Mouse (Mus musculus): ENCODE results near the gene Fancl. TPM values are rescaled to one million over a fixed set of nuclear protein-coding genes. Genes with fewer than 3 reads are reported as not detected.

Gene Fancl
- polyA plus RNA-seq, 1 experiment from 2014 or later = 12.4 TPM

- WGBS = 63% methylated on average over 1 of the region's 1 CpGs
- no peak overlapping the region for H3K9ac ChIP-seq (replicated peaks; ENCODE audit: low read depth)
- H3K27me3 ChIP-seq (replicated peaks; ENCODE audit: insufficient read depth, low read length) = no peaks in the 10 kb centered on the region
- no peak overlapping the region for H3K4me3 ChIP-seq (ENCODE audit: low read depth, low read length)
- H3K4me2 ChIP-seq (replicated peaks; ENCODE audit: low read depth, low read length) = no peak overlapping the region
- ATAC-seq = no peak
- no peaks in the 10 kb centered on the region for H3K9me3 ChIP-seq (ENCODE audit: low read length)
- H3K4me1 ChIP-seq (ENCODE audit: insufficient read depth, low read depth, low read length) = no peaks in the 10 kb centered on the region
- no peak for TF ChIP-seq CTCF (IDR thresholded peaks at IDR 0.05)
- no peak for TF ChIP-seq EP300 (IDR thresholded peaks at IDR 0.05)
- no peak overlapping the region for H3K27ac ChIP-seq (ENCODE audit: low read length)
- no peak for DNase-seq (ENCODE audit: low spot score)
- no peaks in the 10 kb centered on the region for H3K36me3 ChIP-seq (ENCODE audit: insufficient read depth, low read length)
Observed at GRCm38 (mm10) chr11:26441121-26441520, 55.2 kb downstream of the Fancl start.

- DNase-seq (ENCODE audit: low spot score) (no peak), ATAC-seq (no peak)
- Histone ChIP-seq H3K4me1 (ENCODE audit: insufficient read depth, low read depth, low read length) (no peaks in the 10 kb centered on the region), H3K27me3 (replicated peaks; ENCODE audit: insufficient read depth, low read length) (no peaks in the 10 kb centered on the region), H3K4me3 (ENCODE audit: low read depth, low read length) (no peak overlapping the region), H3K4me2 (replicated peaks; ENCODE audit: low read depth, low read length) (no peak overlapping the region), H3K27ac (ENCODE audit: low read length) (no peak overlapping the region), H3K9ac (replicated peaks; ENCODE audit: low read depth) (no peak overlapping the region), H3K9me3 (ENCODE audit: low read length) (no peaks in the 10 kb centered on the region), H3K36me3 (ENCODE audit: insufficient read depth, low read length) (no peaks in the 10 kb centered on the region)
- no peak for TF ChIP-seq CTCF (IDR thresholded peaks at IDR 0.05)
- TF ChIP-seq EP300 (IDR thresholded peaks at IDR 0.05) = no peak
Observed at GRCm38 (mm10) chr11:26444374-26444773, 58.4 kb downstream of the Fancl start.

- no peak overlapping the region for H3K27ac ChIP-seq (ENCODE audit: low read length)
- H3K4me2 ChIP-seq (replicated peaks; ENCODE audit: low read depth, low read length) = no peak overlapping the region
- no peaks in the 10 kb centered on the region for H3K9me3 ChIP-seq (ENCODE audit: low read length)
- H3K36me3 ChIP-seq (ENCODE audit: insufficient read depth, low read length) = no peaks in the 10 kb centered on the region
- H3K4me1 ChIP-seq (ENCODE audit: insufficient read depth, low read depth, low read length) = no peaks in the 10 kb centered on the region
- H3K4me3 ChIP-seq (ENCODE audit: low read depth, low read length) = no peak overlapping the region
- TF ChIP-seq EP300 (IDR thresholded peaks at IDR 0.05) (no peak), CTCF (IDR thresholded peaks at IDR 0.05) (no peak)
- H3K27me3 ChIP-seq (replicated peaks; ENCODE audit: insufficient read depth, low read length) = no peaks in the 10 kb centered on the region
- H3K9ac ChIP-seq (replicated peaks; ENCODE audit: low read depth) = no peak overlapping the region
- 80% methylated on average over 3 of the region's 3 CpGs for WGBS
- DNase-seq (ENCODE audit: low spot score) = no peak
- ATAC-seq = no peak
Observed at GRCm38 (mm10) chr11:26449789-26450188, 63.9 kb downstream of the Fancl start.

DNA sequence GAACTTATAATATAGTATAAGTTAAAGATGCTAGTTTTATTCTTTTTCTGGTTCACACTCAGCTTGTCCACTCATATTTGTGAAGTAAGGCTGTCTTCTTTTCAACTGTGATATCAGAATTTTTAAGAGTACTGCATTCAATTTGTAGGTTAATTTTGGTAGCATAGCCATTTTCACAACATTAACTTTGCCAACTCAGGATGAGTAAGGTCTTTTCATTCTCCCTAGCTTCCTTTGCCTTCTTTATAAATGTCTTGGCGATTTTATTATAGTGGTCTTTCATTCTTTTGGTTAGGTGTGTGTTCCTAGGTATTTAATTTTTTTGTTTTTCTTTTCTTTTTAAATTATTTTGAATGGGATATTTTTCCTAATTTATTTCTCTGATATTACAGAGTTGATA is 64.7 kb downstream of the Fancl start:
- Histone ChIP-seq H3K4me3 (ENCODE audit: low read depth, low read length) (no peak overlapping the region), H3K9ac (replicated peaks; ENCODE audit: low read depth) (no peak overlapping the region), H3K36me3 (ENCODE audit: insufficient read depth, low read length) (no peaks in the 10 kb centered on the region), H3K4me1 (ENCODE audit: insufficient read depth, low read depth, low read length) (no peaks in the 10 kb centered on the region), H3K4me2 (replicated peaks; ENCODE audit: low read depth, low read length) (no peak overlapping the region), H3K27me3 (replicated peaks; ENCODE audit: insufficient read depth, low read length) (no peaks in the 10 kb centered on the region), H3K27ac (ENCODE audit: low read length) (no peak overlapping the region), H3K9me3 (ENCODE audit: low read length) (no peaks in the 10 kb centered on the region)
- TF ChIP-seq EP300 (IDR thresholded peaks at IDR 0.05) (no peak), CTCF (IDR thresholded peaks at IDR 0.05) (no peak)
- WGBS = 95% methylated on average over 1 of the region's 1 CpGs
- no peak for DNase-seq (ENCODE audit: low spot score)
- no peak for ATAC-seq

DNA sequence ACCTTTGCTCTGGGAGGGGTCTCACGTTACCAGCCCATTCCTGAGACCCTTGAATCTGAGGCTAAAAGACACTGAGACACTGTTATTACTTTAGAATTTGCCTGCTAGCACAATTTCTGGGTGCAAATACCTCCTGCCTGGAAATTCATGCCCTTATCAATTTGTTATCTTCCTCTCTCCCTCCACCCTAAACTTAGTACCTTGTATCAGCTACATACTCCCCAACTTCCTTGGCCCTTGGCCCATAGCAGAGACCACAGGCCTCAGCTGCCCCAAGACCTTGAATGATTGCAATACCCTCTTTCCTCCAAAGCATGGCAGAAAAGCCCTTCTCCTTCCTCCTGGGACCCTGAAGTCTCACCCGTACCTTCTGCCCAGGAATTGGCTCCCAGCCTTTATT is 65.3 kb downstream of the Fancl start:
- Histone ChIP-seq H3K27me3 (replicated peaks; ENCODE audit: insufficient read depth, low read length) (no peaks in the 10 kb centered on the region), H3K4me3 (ENCODE audit: low read depth, low read length) (no peak overlapping the region), H3K9ac (replicated peaks; ENCODE audit: low read depth) (no peak overlapping the region), H3K9me3 (ENCODE audit: low read length) (no peaks in the 10 kb centered on the region), H3K36me3 (ENCODE audit: insufficient read depth, low read length) (no peaks in the 10 kb centered on the region), H3K4me1 (ENCODE audit: insufficient read depth, low read depth, low read length) (no peaks in the 10 kb centered on the region), H3K4me2 (replicated peaks; ENCODE audit: low read depth, low read length) (no peak overlapping the region), H3K27ac (ENCODE audit: low read length) (no peak overlapping the region)
- no peak for ATAC-seq
- no peak for DNase-seq (ENCODE audit: low spot score)
- no peak for TF ChIP-seq EP300 (IDR thresholded peaks at IDR 0.05)
- no peak for TF ChIP-seq CTCF (IDR thresholded peaks at IDR 0.05)
- WGBS = 89% methylated on average over 2 of the region's 2 CpGs

GRCm38 (mm10) chr11:26452693-26453092 is 66.8 kb downstream of the Fancl start:
- H3K27me3 ChIP-seq (replicated peaks; ENCODE audit: insufficient read depth, low read length) = no peaks in the 10 kb centered on the region
- WGBS = 84% methylated on average over 4 of the region's 4 CpGs
- TF ChIP-seq EP300 (IDR thresholded peaks at IDR 0.05) (no peak), CTCF (IDR thresholded peaks at IDR 0.05) (no peak)

GRCm38 (mm10) chr11:26454081-26454480 is 68.1 kb downstream of the Fancl start:
- H3K4me1 ChIP-seq (ENCODE audit: insufficient read depth, low read depth, low read length) = no peaks in the 10 kb centered on the region
- H3K9me3 ChIP-seq (ENCODE audit: low read length) = no peaks in the 10 kb centered on the region
- no peak overlapping the region for H3K4me2 ChIP-seq (replicated peaks; ENCODE audit: low read depth, low read length)
- WGBS = 89% methylated on average over 4 of the region's 4 CpGs
- no peak overlapping the region for H3K4me3 ChIP-seq (ENCODE audit: low read depth, low read length)
- ATAC-seq (no peak), DNase-seq (ENCODE audit: low spot score) (no peak)
- H3K27ac ChIP-seq (ENCODE audit: low read length) = no peak overlapping the region
- no peaks in the 10 kb centered on the region for H3K27me3 ChIP-seq (replicated peaks; ENCODE audit: insufficient read depth, low read length)
- TF ChIP-seq CTCF (IDR thresholded peaks at IDR 0.05) (no peak), EP300 (IDR thresholded peaks at IDR 0.05) (no peak)
- H3K9ac ChIP-seq (replicated peaks; ENCODE audit: low read depth) = no peak overlapping the region
- H3K36me3 ChIP-seq (ENCODE audit: insufficient read depth, low read length) = no peaks in the 10 kb centered on the region

More at GRCm38 (mm10) chr11:26452693-26453092, 66.8 kb downstream of the Fancl start:
- Histone ChIP-seq H3K36me3 (ENCODE audit: insufficient read depth, low read length) (no peaks in the 10 kb centered on the region), H3K9ac (replicated peaks; ENCODE audit: low read depth) (no peak overlapping the region), H3K27ac (ENCODE audit: low read length) (no peak overlapping the region), H3K4me2 (replicated peaks; ENCODE audit: low read depth, low read length) (no peak overlapping the region), H3K4me3 (ENCODE audit: low read depth, low read length) (no peak overlapping the region), H3K9me3 (ENCODE audit: low read length) (no peaks in the 10 kb centered on the region), H3K4me1 (ENCODE audit: insufficient read depth, low read depth, low read length) (no peaks in the 10 kb centered on the region)
- no peak for DNase-seq (ENCODE audit: low spot score)
- no peak for ATAC-seq

Data from lung, postnatal 0 days (tissue).